In genomic region chr7:80199851-80200587, GRCm38 (mm10) we compare ENCODE assay signal across 1 mouse cellular context.
TF ChIP-seq lines count a peak whose summit lies in the region.

No protein-coding gene starts in this region.

TF ChIP-seq in MEL, 35 proteins besides CTCF, POLR2A, EP300 and RAD21 (continued from another document):
- TF ChIP-seq JUND (IDR thresholded peaks at IDR 0.05; ENCODE audit: low read depth, low read length): no peak
- TF ChIP-seq TBP (IDR thresholded peaks at IDR 0.05; ENCODE audit: low read depth, low read length): no peak
- no peak for TF ChIP-seq E2F4 (IDR thresholded peaks at IDR 0.05; ENCODE audit: borderline replicate concordance, low read depth, low read length)
- TF ChIP-seq KAT2A (conservative IDR thresholded peaks at IDR 0.05; ENCODE audit: low read depth, low read length): no peak
- no peak for TF ChIP-seq GATA1 (IDR thresholded peaks at IDR 0.05; ENCODE audit: low read depth, low read length)
- TF ChIP-seq RCOR1 (IDR thresholded peaks at IDR 0.05; ENCODE audit: low read depth, low read length): no peak
- no peak for TF ChIP-seq CHD1 (IDR thresholded peaks at IDR 0.05; ENCODE audit: low read depth, low read length)
- no peak for TF ChIP-seq MAZ (IDR thresholded peaks at IDR 0.05; ENCODE audit: low read depth, low read length)
- TF ChIP-seq CHD2 (IDR thresholded peaks at IDR 0.05; ENCODE audit: low read length): no peak
- TF ChIP-seq GABPA (IDR thresholded peaks at IDR 0.05; ENCODE audit: low read depth, low read length): no peak
- TF ChIP-seq SMC3 (IDR thresholded peaks at IDR 0.05; ENCODE audit: low read depth, low read length): no peak
